Mouse (Mus musculus): Measurements from ENCODE around the gene Cbl. TPM values are rescaled to one million over a fixed set of nuclear protein-coding genes. Genes with fewer than 3 reads are reported as not detected.

Cbl gene
- polyA plus RNA-seq, 1 experiment from 2014 or later: 21.7 TPM

Other genes starting within 250 kb of the Cbl start
- 2.9 and 6.4 TPM in 2 replicates for gene Thy1, start 190.7 kb downstream of the Cbl start, polyA plus RNA-seq (2015; fragmentation: Nextera tagmentation; extraction: Ambion mirVana)
- gene Usp2, start 167.0 kb downstream of the Cbl start, polyA plus RNA-seq (2015; fragmentation: Nextera tagmentation; extraction: Ambion mirVana): 6.7 and 9.7 TPM in 2 replicates
- 0.15 and 0.16 TPM in 2 replicates for gene Mfrp, start 132.3 kb downstream of the Cbl start, polyA plus RNA-seq (2015; fragmentation: Nextera tagmentation; extraction: Ambion mirVana)
- gene C1qtnf5, start 126.8 kb downstream of the Cbl start, polyA plus RNA-seq (2015; fragmentation: Nextera tagmentation; extraction: Ambion mirVana): 4.6 and 5.5 TPM in 2 replicates
- 0.10 and 0.15 TPM in 2 replicates for gene Gm49380, start 120.5 kb downstream of the Cbl start, polyA plus RNA-seq (2015; fragmentation: Nextera tagmentation; extraction: Ambion mirVana)
- gene Rnf26, start 120.5 kb downstream of the Cbl start, polyA plus RNA-seq (2015; fragmentation: Nextera tagmentation; extraction: Ambion mirVana): 25.6 and 26.0 TPM in 2 replicates
- 9.6 and 10.5 TPM in 2 replicates for gene Mcam, start 99.6 kb downstream of the Cbl start, polyA plus RNA-seq (2015; fragmentation: Nextera tagmentation; extraction: Ambion mirVana)
- gene Ccdc153, start 6.6 kb upstream of the Cbl start, polyA plus RNA-seq (2015; fragmentation: Nextera tagmentation; extraction: Ambion mirVana): 1.5 TPM in 1 of 2 replicates, not detected in the other
- 0.72 and 0.82 TPM in 2 replicates for gene Pdzd3, start 17.4 kb upstream of the Cbl start, polyA plus RNA-seq (2015; fragmentation: Nextera tagmentation; extraction: Ambion mirVana)
- gene Nlrx1, start 34.5 kb upstream of the Cbl start, polyA plus RNA-seq (2015; fragmentation: Nextera tagmentation; extraction: Ambion mirVana): 5.1 and 6.1 TPM in 2 replicates
- 29.7 and 33.9 TPM in 2 replicates for gene Abcg4, start 54.6 kb upstream of the Cbl start, polyA plus RNA-seq (2015; fragmentation: Nextera tagmentation; extraction: Ambion mirVana)
- 28.7 and 30.0 TPM in 2 replicates for gene Hinfp, start 71.6 kb upstream of the Cbl start, polyA plus RNA-seq (2015; fragmentation: Nextera tagmentation; extraction: Ambion mirVana)
- gene C2cd2l, start 86.2 kb upstream of the Cbl start, polyA plus RNA-seq (2015; fragmentation: Nextera tagmentation; extraction: Ambion mirVana): 22.3 and 24.8 TPM in 2 replicates
- gene Dpagt1, start 92.0 kb upstream of the Cbl start, polyA plus RNA-seq (2015; fragmentation: Nextera tagmentation; extraction: Ambion mirVana): 36.1 and 39.6 TPM in 2 replicates
- gene H2afx, start 100.6 kb upstream of the Cbl start, polyA plus RNA-seq (2015; fragmentation: Nextera tagmentation; extraction: Ambion mirVana): 112 and 124 TPM in 2 replicates
- 54.7 and 56.2 TPM in 2 replicates for gene Hmbs, start 110.2 kb upstream of the Cbl start, polyA plus RNA-seq (2015; fragmentation: Nextera tagmentation; extraction: Ambion mirVana)
- 40.6 and 45.6 TPM in 2 replicates for gene Vps11, start 127.6 kb upstream of the Cbl start, polyA plus RNA-seq (2015; fragmentation: Nextera tagmentation; extraction: Ambion mirVana)
- gene Hyou1, start 145.4 kb upstream of the Cbl start, polyA plus RNA-seq (2015; fragmentation: Nextera tagmentation; extraction: Ambion mirVana): 26.8 and 28.2 TPM in 2 replicates
- gene Slc37a4, start 162.8 kb upstream of the Cbl start, polyA plus RNA-seq (2015; fragmentation: Nextera tagmentation; extraction: Ambion mirVana): 43.1 and 46.6 TPM in 2 replicates
- gene Rps25, start 173.1 kb upstream of the Cbl start, polyA plus RNA-seq (2015; fragmentation: Nextera tagmentation; extraction: Ambion mirVana): 826 and 926 TPM in 2 replicates
- gene Trappc4, start 173.6 kb upstream of the Cbl start, polyA plus RNA-seq (2015; fragmentation: Nextera tagmentation; extraction: Ambion mirVana): 330 and 343 TPM in 2 replicates
- 35.7 and 39.2 TPM in 2 replicates for gene Ccdc84, start 184.5 kb upstream of the Cbl start, polyA plus RNA-seq (2015; fragmentation: Nextera tagmentation; extraction: Ambion mirVana)
- not detected in 2 replicates for gene Foxr1, start 207.1 kb upstream of the Cbl start, polyA plus RNA-seq (2015; fragmentation: Nextera tagmentation; extraction: Ambion mirVana)
- not detected in 2 replicates for gene Upk2, start 220.9 kb upstream of the Cbl start, polyA plus RNA-seq (2015; fragmentation: Nextera tagmentation; extraction: Ambion mirVana)
- gene Bcl9l, start 248.8 kb upstream of the Cbl start, polyA plus RNA-seq (2015; fragmentation: Nextera tagmentation; extraction: Ambion mirVana): 10.7 and 10.8 TPM in 2 replicates